Comparison of ENCODE assay signal across 8 mouse cellular contexts in the genomic region with DNA sequence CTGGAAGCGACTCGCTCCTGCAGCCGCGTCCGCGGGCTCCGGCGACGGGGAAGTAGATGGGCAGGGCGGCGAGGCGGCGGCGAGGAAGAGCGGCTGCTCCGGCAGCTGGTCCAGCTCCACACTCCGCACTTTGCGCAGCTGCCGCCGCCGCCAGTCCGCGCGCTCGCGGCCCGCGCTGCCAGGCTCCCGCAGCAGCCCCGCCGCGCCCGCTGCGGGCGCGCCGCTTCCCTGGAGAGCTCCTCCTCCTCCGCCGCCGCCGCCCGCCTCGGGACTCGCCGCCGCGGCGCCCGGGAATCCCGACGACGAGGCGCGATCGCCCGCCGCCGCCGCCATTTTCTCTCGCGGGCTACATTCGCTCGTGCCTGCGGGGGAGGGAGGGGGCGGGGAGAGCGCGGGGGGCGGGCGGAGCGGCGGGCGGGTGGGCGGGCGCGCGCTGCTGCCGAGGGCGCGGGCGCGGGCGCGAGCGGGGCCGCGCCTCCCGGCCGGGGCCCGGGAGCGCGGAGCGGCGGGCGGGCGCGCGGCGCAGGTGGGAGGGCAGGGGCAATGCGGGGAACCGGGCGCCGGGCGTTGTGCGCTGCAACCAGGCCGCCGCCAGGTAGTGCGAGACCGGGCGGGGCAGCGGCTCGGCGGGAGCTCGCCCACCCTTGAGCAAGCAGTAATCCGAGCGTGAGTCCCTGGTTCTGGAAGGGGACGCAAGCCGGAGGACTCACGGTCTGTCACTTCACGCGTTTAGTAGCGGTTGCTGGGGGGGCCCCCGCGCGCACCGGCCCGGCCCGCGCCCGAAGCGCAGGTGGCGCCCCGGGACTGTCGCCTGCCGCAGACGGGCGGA. TPM values are rescaled to one million over a fixed set of nuclear protein-coding genes. Genes with fewer than 3 reads are reported as not detected.
A peak's percentile ranks its signal among the peaks of the same experiment; 100 is the strongest.
DNase-seq lines count a peak whose midpoint lies in the region; ATAC-seq and TF ChIP-seq lines count a peak whose summit lies in the region.

A gene (minus strand): TSS at position 357 of the 829 bp plus-strand sequence.

- peak within 1 kb of the TSS; percentile 89 for H3K4me2 ChIP-seq in forebrain, embryonic 13.5 days

- intact Hi-C loops in heart, postnatal 10 days (cut with DNase I) = loop anchor here (5.0 kb wide), 4 partner anchors 58 to 388 kb away; no protein-coding TSS in a partner anchor

- WGBS in forebrain, embryonic 13.5 days = 1% methylated on average over 75 of the region's 136 CpGs
- under 1% methylated on average over 124 of the region's 136 CpGs for WGBS in large intestine, adult 2 months
- WGBS in lung, adult 2 months = under 1% methylated on average over 121 of the region's 136 CpGs

- peak within 1 kb of the TSS; percentile 88 for H3K9ac ChIP-seq in forebrain, embryonic 13.5 days

- no peak for TF ChIP-seq CTCF in E14TG2a.4 (conservative IDR thresholded peaks at IDR 0.05; ENCODE audit: low read length)
- no peak for TF ChIP-seq CTCF in lung, adult 2 months (IDR thresholded peaks at IDR 0.05; ENCODE audit: insufficient read depth, low read length)

- peaks cover 39% of the 10 kb centered on the region for H3K4me1 ChIP-seq in E14TG2a.4 (replicated peaks; ENCODE audit: low read depth, low read length)
- peaks cover 13% of the 10 kb centered on the region for H3K4me1 ChIP-seq in brown adipose tissue, adult 24 weeks (ENCODE audit: control insufficient read depth, insufficient read depth, insufficient read length, low read length)
- peaks cover 32% of the 10 kb centered on the region for H3K4me1 ChIP-seq in forebrain, embryonic 13.5 days
- peaks cover 11% of the 10 kb centered on the region for H3K4me1 ChIP-seq in lung, adult 2 months (ENCODE audit: control insufficient read depth, insufficient read depth, low read length)

- peak; percentile 86 for ATAC-seq in forebrain, embryonic 13.5 days
- peak; percentile 25; the same call in 1 of the 2 replicates for ATAC-seq in neutrophil, adult 5-6 weeks (ENCODE audit: extremely low read depth, insufficient number of reproducible peaks, low FRiP score, poor library complexity, severe bottlenecking)

- H3K27ac ChIP-seq in brown adipose tissue, adult 24 weeks (replicated peaks; ENCODE audit: low read depth, low read length) = peak within 1 kb of the TSS; percentile 93
- H3K27ac ChIP-seq in forebrain, embryonic 13.5 days = peak within 1 kb of the TSS; percentile 97

- H3K9me3 ChIP-seq in E14TG2a.4 (ENCODE audit: low read length) = no peaks in the 10 kb centered on the region
- no peaks in the 10 kb centered on the region for H3K9me3 ChIP-seq in forebrain, embryonic 13.5 days (replicated peaks)

- peak; percentile 75 to 81 for DNase-seq in heart, postnatal 10 days
- DNase-seq in large intestine, adult 2 months (ENCODE audit: low read depth, low spot score) = no peak
- peak; percentile 77 for DNase-seq in lung, adult 2 months
- DNase-seq in thymus, postnatal 14 days = peak; percentile 84

- peak within 1 kb of the TSS; percentile 93 for H3K4me3 ChIP-seq in E14TG2a.4 (replicated peaks; ENCODE audit: low read length)
- peak within 1 kb of the TSS; percentile 95 for H3K4me3 ChIP-seq in brown adipose tissue, adult 24 weeks (ENCODE audit: insufficient read depth, low read depth, low read length)
- H3K4me3 ChIP-seq in forebrain, embryonic 13.5 days = peak within 1 kb of the TSS; percentile 83
- H3K4me3 ChIP-seq in lung, adult 2 months (replicated peaks; ENCODE audit: extremely low read depth, low read depth, low read length) = peak within 1 kb of the TSS; percentile 94

- no peak; the same call in 1 of the 2 replicates for TF ChIP-seq POLR2A in lung, adult 2 months (IDR thresholded peaks at IDR 0.05; ENCODE audit: borderline replicate concordance, extremely low read depth, low read depth, low read length)

- H3K27me3 ChIP-seq in E14TG2a.4 (ENCODE audit: insufficient read depth, low read length) = no peaks in the 10 kb centered on the region; the same call in 1 of the 2 replicates
- H3K27me3 ChIP-seq in forebrain, embryonic 13.5 days = peaks cover 8% of the 10 kb centered on the region; the same call in 1 of the 2 replicates

- H3K36me3 ChIP-seq in E14TG2a.4 (ENCODE audit: insufficient read depth, low read length) = no peaks in the 10 kb centered on the region
- no peaks in the 10 kb centered on the region for H3K36me3 ChIP-seq in forebrain, embryonic 13.5 days (ENCODE audit: poor library complexity, severe bottlenecking)

RNA-seq across cellular contexts. Expression of the gene that starts here (rescaled TPM):
- polyA plus RNA-seq in brown adipose tissue, adult 24 weeks (2012; ENCODE audit: insufficient read depth, insufficient read length, missing spikeins) = 11.1 and 15.3 TPM in 2 replicates
- polyA plus RNA-seq in forebrain, embryonic 13.5 days (2015; fragmentation: Nextera tagmentation; extraction: Ambion mirVana) = 11.1 and 11.8 TPM in 2 replicates
- 10 to 100 TPM; 33.7 to 38.5 TPM for total RNA-seq in heart, postnatal 10 days (2021)
- 11.4 and 17.4 TPM in 2 replicates for polyA plus RNA-seq in large intestine, adult 2 months (2012; rRNA removed)
- polyA plus RNA-seq in lung, adult 2 months (2012; rRNA removed) = 17.0 and 22.2 TPM in 2 replicates
- total RNA-seq in neutrophil, adult 5-6 weeks (2017) = 242 and 277 TPM in 2 replicates
